Mouse (Mus musculus): ENCODE measurements at regions not wholly inside any gene's neighbourhood (a gene's known extent, or its start where the extent isn't known, plus 50 kb on each side); places are given as distances from the start of the nearest gene placed in this dataset.

DNA sequence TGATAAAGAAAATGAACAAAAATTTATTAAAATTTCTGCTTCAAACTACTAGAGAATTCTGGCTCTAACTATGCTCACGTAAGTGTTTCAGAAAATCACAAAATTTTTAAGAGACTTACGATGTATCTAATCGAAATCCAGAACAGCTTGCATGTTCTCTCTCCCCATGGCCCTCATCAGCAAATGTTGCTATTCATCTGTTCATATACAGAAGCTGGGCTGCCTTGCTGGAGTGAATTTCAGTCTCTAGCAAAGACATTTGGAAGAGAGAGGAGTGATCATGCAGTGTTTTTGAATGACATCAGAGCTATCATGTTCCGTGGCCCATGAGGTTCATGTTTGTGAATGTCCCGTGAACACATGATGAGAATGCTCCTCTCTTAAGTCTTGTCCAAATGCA is 618.8 kb upstream of the Slc39a10 start:
- H3K36me3 ChIP-seq (ENCODE audit: control insufficient read depth, insufficient read depth, low read length): no peaks in the 10 kb centered on the region
- H3K4me1 ChIP-seq (ENCODE audit: control insufficient read depth, insufficient read depth, low read length): no peaks in the 10 kb centered on the region
- intact Hi-C loops (cut with DNase I): no loop called here

GRCm38 (mm10) chr1:47507801-47508200 is 615.1 kb upstream of the Slc39a10 start:
- Histone ChIP-seq H3K27me3 (ENCODE audit: control insufficient read depth, insufficient read depth, low read length) (no peaks in the 10 kb centered on the region), H3K4me3 (no peak overlapping the region), H3K36me3 (ENCODE audit: control insufficient read depth, insufficient read depth, low read length) (no peaks in the 10 kb centered on the region), H3K79me2 (replicated peaks; ENCODE audit: control insufficient read depth, insufficient read depth, low read length) (no peaks in the 10 kb centered on the region), H3K4me1 (ENCODE audit: control insufficient read depth, insufficient read depth, low read length) (no peaks in the 10 kb centered on the region), H3K27ac (no peak overlapping the region), H3K9ac (ENCODE audit: low read depth, low read length) (no peak overlapping the region)
- TF ChIP-seq POLR2A (IDR thresholded peaks at IDR 0.05; ENCODE audit: insufficient read depth, low read depth, low read length) (no peak), CTCF (IDR thresholded peaks at IDR 0.05) (no peak), EP300 (IDR thresholded peaks at IDR 0.05; ENCODE audit: insufficient read depth, low read depth, low read length) (no peak)
- no peak for DNase-seq
- intact Hi-C loops (cut with DNase I): no loop called here

More for the DNA sequence above, 618.8 kb upstream of the Slc39a10 start:
- H3K4me3 ChIP-seq: no peak overlapping the region
- H3K79me2 ChIP-seq (replicated peaks; ENCODE audit: control insufficient read depth, insufficient read depth, low read length): no peaks in the 10 kb centered on the region
- H3K27ac ChIP-seq: no peak overlapping the region
- 83% methylated on average over 5 of the region's 5 CpGs for WGBS
- DNase-seq: no peak
- no peaks in the 10 kb centered on the region for H3K27me3 ChIP-seq (ENCODE audit: control insufficient read depth, insufficient read depth, low read length)
- H3K9ac ChIP-seq (ENCODE audit: low read depth, low read length): no peak overlapping the region
- no peak for TF ChIP-seq EP300 (IDR thresholded peaks at IDR 0.05; ENCODE audit: insufficient read depth, low read depth, low read length)

- TF ChIP-seq EP300 (IDR thresholded peaks at IDR 0.05; ENCODE audit: insufficient read depth, low read depth, low read length) (no peak), POLR2A (IDR thresholded peaks at IDR 0.05; ENCODE audit: insufficient read depth, low read depth, low read length) (no peak)
- Histone ChIP-seq H3K36me3 (ENCODE audit: control insufficient read depth, insufficient read depth, low read length) (no peaks in the 10 kb centered on the region), H3K79me2 (replicated peaks; ENCODE audit: control insufficient read depth, insufficient read depth, low read length) (no peaks in the 10 kb centered on the region), H3K27me3 (ENCODE audit: control insufficient read depth, insufficient read depth, low read length) (no peaks in the 10 kb centered on the region), H3K4me1 (ENCODE audit: control insufficient read depth, insufficient read depth, low read length) (no peaks in the 10 kb centered on the region), H3K9ac (ENCODE audit: low read depth, low read length) (no peak overlapping the region), H3K4me3 (no peak overlapping the region), H3K27ac (no peak overlapping the region)
- WGBS: 24% methylated on average over 7 of the region's 7 CpGs
- no peak for DNase-seq
- intact Hi-C loops (cut with DNase I): no loop called here
Observed at GRCm38 (mm10) chr1:47488581-47489204, 596.0 kb upstream of the Slc39a10 start.

DNA sequence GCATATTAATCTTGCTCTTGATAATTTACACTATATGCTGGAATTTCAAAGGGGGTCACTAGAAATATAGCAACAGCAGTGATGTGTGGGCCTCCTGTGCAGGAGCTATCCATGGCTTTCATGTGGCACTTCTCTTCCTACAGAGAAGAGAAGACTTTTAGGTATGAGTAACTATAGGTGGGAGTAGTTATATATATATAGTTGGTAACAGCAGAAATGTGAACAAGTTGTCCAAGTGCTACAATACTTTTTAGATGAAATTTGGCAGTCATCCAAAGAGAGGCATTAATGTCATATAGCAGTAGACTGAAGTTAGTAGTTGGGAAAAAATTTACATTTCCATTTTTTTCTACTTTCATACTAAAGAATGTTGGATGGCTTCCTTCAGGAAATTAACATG is 593.4 kb upstream of the Slc39a10 start:
- Histone ChIP-seq H3K4me3 (no peak overlapping the region), H3K27me3 (ENCODE audit: control insufficient read depth, insufficient read depth, low read length) (no peaks in the 10 kb centered on the region), H3K79me2 (replicated peaks; ENCODE audit: control insufficient read depth, insufficient read depth, low read length) (no peaks in the 10 kb centered on the region), H3K9ac (ENCODE audit: low read depth, low read length) (no peak overlapping the region), H3K4me1 (ENCODE audit: control insufficient read depth, insufficient read depth, low read length) (no peaks in the 10 kb centered on the region), H3K36me3 (ENCODE audit: control insufficient read depth, insufficient read depth, low read length) (no peaks in the 10 kb centered on the region), H3K27ac (no peak overlapping the region)
- no peak for TF ChIP-seq EP300 (IDR thresholded peaks at IDR 0.05; ENCODE audit: insufficient read depth, low read depth, low read length)
- no peak for TF ChIP-seq CTCF (IDR thresholded peaks at IDR 0.05)
- no peak for TF ChIP-seq POLR2A (IDR thresholded peaks at IDR 0.05; ENCODE audit: insufficient read depth, low read depth, low read length)
- intact Hi-C loops (cut with DNase I): no loop called here
- no peak for DNase-seq

GRCm38 (mm10) chr1:47479059-47479458 is 586.4 kb upstream of the Slc39a10 start:
- no peak overlapping the region for H3K9ac ChIP-seq (ENCODE audit: low read depth, low read length)
- 76% methylated on average over 1 of the region's 1 CpGs for WGBS
- no peaks in the 10 kb centered on the region for H3K27me3 ChIP-seq (ENCODE audit: control insufficient read depth, insufficient read depth, low read length)
- H3K36me3 ChIP-seq (ENCODE audit: control insufficient read depth, insufficient read depth, low read length): no peaks in the 10 kb centered on the region
- no peaks in the 10 kb centered on the region for H3K79me2 ChIP-seq (replicated peaks; ENCODE audit: control insufficient read depth, insufficient read depth, low read length)
- no peak for TF ChIP-seq POLR2A (IDR thresholded peaks at IDR 0.05; ENCODE audit: insufficient read depth, low read depth, low read length)
- no peak for TF ChIP-seq EP300 (IDR thresholded peaks at IDR 0.05; ENCODE audit: insufficient read depth, low read depth, low read length)
- no peak for TF ChIP-seq CTCF (IDR thresholded peaks at IDR 0.05)
- H3K4me3 ChIP-seq: no peak overlapping the region
- intact Hi-C loops (cut with DNase I): no loop called here
- no peak overlapping the region for H3K27ac ChIP-seq
- no peak for DNase-seq
- H3K4me1 ChIP-seq (ENCODE audit: control insufficient read depth, insufficient read depth, low read length): no peaks in the 10 kb centered on the region

- Histone ChIP-seq H3K36me3 (ENCODE audit: control insufficient read depth, insufficient read depth, low read length) (no peaks in the 10 kb centered on the region), H3K4me3 (no peak overlapping the region), H3K9ac (ENCODE audit: low read depth, low read length) (no peak overlapping the region), H3K27me3 (ENCODE audit: control insufficient read depth, insufficient read depth, low read length) (no peaks in the 10 kb centered on the region), H3K4me1 (ENCODE audit: control insufficient read depth, insufficient read depth, low read length) (no peaks in the 10 kb centered on the region), H3K27ac (no peak overlapping the region), H3K79me2 (replicated peaks; ENCODE audit: control insufficient read depth, insufficient read depth, low read length) (no peaks in the 10 kb centered on the region)
- intact Hi-C loops (cut with DNase I): no loop called here
- DNase-seq: no peak
- WGBS: 77% methylated on average over 9 of the region's 9 CpGs
- TF ChIP-seq POLR2A (IDR thresholded peaks at IDR 0.05; ENCODE audit: insufficient read depth, low read depth, low read length) (no peak), EP300 (IDR thresholded peaks at IDR 0.05; ENCODE audit: insufficient read depth, low read depth, low read length) (no peak), CTCF (IDR thresholded peaks at IDR 0.05) (no peak)
Observed at GRCm38 (mm10) chr1:47466573-47467253, 574.1 kb upstream of the Slc39a10 start.
